Mouse (Mus musculus): ENCODE measurements around the gene Ntf3. TPM values are rescaled to one million over a fixed set of nuclear protein-coding genes. Genes with fewer than 3 reads are reported as not detected.

The Ntf3 gene
- polyA plus RNA-seq, 1 experiment from 2014 or later, result 16.9 TPM

GRCm38 (mm10) chr6:126100579-126100978, 66.1 kb downstream of the Ntf3 start:
- Histone ChIP-seq H3K9ac (no peak overlapping the region), H3K4me1 (peaks cover 18% of the 10 kb centered on the region), H3K27ac (no peak overlapping the region), H3K36me3 (peaks cover 8% of the 10 kb centered on the region; the same call in 1 of the 2 replicates), H3K9me3 (no peaks in the 10 kb centered on the region), H3K4me3 (no peak overlapping the region), H3K27me3 (no peaks in the 10 kb centered on the region), H3K4me2 (no peak overlapping the region)
- 97% methylated on average over 1 of the region's 1 CpGs for WGBS
- ATAC-seq (ENCODE audit: insufficient number of reproducible peaks, low FRiP score, low TSS enrichment, low read depth), result no peak

GRCm38 (mm10) chr6:126097471-126097870, 69.2 kb downstream of the Ntf3 start:
- Histone ChIP-seq H3K4me3 (no peak overlapping the region), H3K27me3 (no peaks in the 10 kb centered on the region), H3K36me3 (peaks cover 8% of the 10 kb centered on the region; the same call in 1 of the 2 replicates), H3K27ac (no peak overlapping the region), H3K4me2 (no peak overlapping the region), H3K4me1 (peaks cover 11% of the 10 kb centered on the region), H3K9ac (no peak overlapping the region), H3K9me3 (no peaks in the 10 kb centered on the region)
- WGBS, result 39% methylated on average over 5 of the region's 5 CpGs
- no peak for ATAC-seq (ENCODE audit: insufficient number of reproducible peaks, low FRiP score, low TSS enrichment, low read depth)

GRCm38 (mm10) chr6:126096085-126096484, 70.6 kb downstream of the Ntf3 start:
- H3K4me1 ChIP-seq, result peaks cover 13% of the 10 kb centered on the region
- WGBS, result 62% methylated on average over 13 of the region's 13 CpGs
- no peak for ATAC-seq (ENCODE audit: insufficient number of reproducible peaks, low FRiP score, low TSS enrichment, low read depth)

GRCm38 (mm10) chr6:126095041-126095440, 71.7 kb downstream of the Ntf3 start:
- H3K4me3 ChIP-seq, result no peak overlapping the region
- 70% methylated on average over 6 of the region's 6 CpGs for whole genome bisulfite sequencing
- H3K27me3 ChIP-seq, result no peaks in the 10 kb centered on the region
- ATAC-seq (ENCODE audit: insufficient number of reproducible peaks, low FRiP score, low TSS enrichment, low read depth), result no peak
- H3K4me2 ChIP-seq, result no peak overlapping the region
- H3K4me1 ChIP-seq, result peaks cover 13% of the 10 kb centered on the region
- no peak overlapping the region for H3K27ac ChIP-seq
- no peaks in the 10 kb centered on the region for H3K9me3 ChIP-seq
- H3K9ac ChIP-seq, result no peak overlapping the region
- H3K36me3 ChIP-seq, result peaks cover 2% of the 10 kb centered on the region; the same call in 1 of the 2 replicates

More at GRCm38 (mm10) chr6:126096085-126096484, 70.6 kb downstream of the Ntf3 start:
- Histone ChIP-seq H3K27me3 (no peaks in the 10 kb centered on the region), H3K4me2 (no peak overlapping the region), H3K9me3 (no peaks in the 10 kb centered on the region), H3K4me3 (no peak overlapping the region), H3K36me3 (peaks cover 8% of the 10 kb centered on the region; the same call in 1 of the 2 replicates), H3K9ac (no peak overlapping the region), H3K27ac (0 out of 2 replicates have a peak overlapping the region, but pooled peaks have one; percentile 7)

GRCm38 (mm10) chr6:126092026-126092425, 74.7 kb downstream of the Ntf3 start:
- Histone ChIP-seq H3K27ac (no peak overlapping the region), H3K4me3 (no peak overlapping the region), H3K9ac (no peak overlapping the region), H3K4me1 (peaks cover 13% of the 10 kb centered on the region), H3K4me2 (no peak overlapping the region), H3K27me3 (no peaks in the 10 kb centered on the region), H3K36me3 (no peaks in the 10 kb centered on the region), H3K9me3 (no peaks in the 10 kb centered on the region)
- 37% methylated on average over 5 of the region's 5 CpGs for WGBS
- ATAC-seq (ENCODE audit: insufficient number of reproducible peaks, low FRiP score, low TSS enrichment, low read depth), result no peak

DNA sequence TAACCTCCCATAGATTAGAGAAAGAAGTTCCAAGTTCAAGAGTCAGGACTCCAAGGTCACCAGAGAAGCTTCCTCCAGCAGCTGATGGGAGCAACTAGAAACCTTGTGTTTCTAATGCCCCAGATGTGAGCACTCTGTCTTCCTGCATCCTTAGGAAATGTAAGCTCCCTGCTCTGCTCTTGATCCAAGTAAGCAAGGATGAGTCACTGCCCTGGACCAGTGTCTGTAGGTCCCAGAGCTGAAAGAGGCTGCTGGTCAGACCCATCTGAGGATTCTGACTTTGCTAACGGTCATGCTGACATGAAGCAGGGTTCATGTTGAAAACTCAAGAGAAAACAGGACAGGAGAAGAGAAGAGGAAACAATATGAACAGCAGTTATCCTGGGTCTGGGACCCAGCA, 76.6 kb downstream of the Ntf3 start:
- no peaks in the 10 kb centered on the region for H3K36me3 ChIP-seq
- no peak overlapping the region for H3K4me3 ChIP-seq
- H3K27ac ChIP-seq, result no peak overlapping the region
- no peak overlapping the region for H3K9ac ChIP-seq
- ATAC-seq (ENCODE audit: insufficient number of reproducible peaks, low FRiP score, low TSS enrichment, low read depth), result no peak
- H3K4me2 ChIP-seq, result no peak overlapping the region
- H3K9me3 ChIP-seq, result no peaks in the 10 kb centered on the region
- H3K4me1 ChIP-seq, result peaks cover 8% of the 10 kb centered on the region; the same call in 1 of the 2 replicates
- H3K27me3 ChIP-seq, result no peaks in the 10 kb centered on the region
- 72% methylated on average over 1 of the region's 1 CpGs for WGBS

DNA sequence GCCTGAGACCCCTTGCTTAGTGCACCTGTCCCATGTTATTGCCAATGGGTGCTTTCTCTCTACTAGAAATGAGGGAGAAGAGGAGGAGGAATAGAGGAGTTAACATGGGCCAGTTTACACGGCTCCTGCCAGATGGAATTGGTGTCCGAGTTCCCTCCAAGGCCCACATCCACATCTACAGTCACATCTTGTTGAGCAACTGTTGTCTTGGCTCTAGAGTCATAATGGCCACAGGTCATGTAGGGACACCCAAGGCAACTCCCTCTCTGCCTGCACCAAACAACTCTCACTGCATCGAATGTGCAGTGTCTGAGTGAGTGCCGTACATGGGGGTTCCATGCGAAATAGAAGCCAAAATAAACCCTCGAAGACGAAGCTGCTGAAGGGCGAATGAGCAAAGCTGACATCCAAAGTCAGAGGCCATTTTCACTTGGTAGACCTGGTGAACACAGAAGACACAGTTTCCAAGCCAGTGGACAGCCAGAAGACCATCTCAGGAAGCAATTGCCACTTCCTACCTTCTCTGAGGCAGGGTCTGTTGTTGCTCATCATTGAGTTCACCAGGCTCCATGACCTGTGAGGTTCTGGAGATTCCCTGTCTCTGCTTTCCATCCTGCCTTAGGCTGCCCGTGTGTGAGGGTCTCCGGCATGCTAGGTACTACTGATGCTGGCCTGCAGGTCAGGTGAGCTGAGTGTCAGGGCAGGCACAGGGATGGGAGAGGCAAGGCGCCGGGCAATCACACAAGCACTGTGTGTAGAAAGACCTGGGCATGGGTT, 78.0 kb downstream of the Ntf3 start:
- ATAC-seq (ENCODE audit: insufficient number of reproducible peaks, low FRiP score, low TSS enrichment, low read depth), result no peak
- no peak overlapping the region for H3K27ac ChIP-seq
- no peaks in the 10 kb centered on the region for H3K36me3 ChIP-seq
- H3K9me3 ChIP-seq, result no peaks in the 10 kb centered on the region
- no peak overlapping the region for H3K4me2 ChIP-seq
- no peaks in the 10 kb centered on the region for H3K27me3 ChIP-seq
- 87% methylated on average over 12 of the region's 12 CpGs for WGBS
- H3K4me1 ChIP-seq, result peaks cover 8% of the 10 kb centered on the region; the same call in 1 of the 2 replicates
- no peak overlapping the region for H3K9ac ChIP-seq
- no peak overlapping the region for H3K4me3 ChIP-seq

GRCm38 (mm10) chr6:126086321-126086950, 80.3 kb downstream of the Ntf3 start:
- Histone ChIP-seq H3K27ac (no peak overlapping the region), H3K9ac (no peak overlapping the region), H3K4me3 (no peak overlapping the region), H3K36me3 (no peaks in the 10 kb centered on the region), H3K9me3 (no peaks in the 10 kb centered on the region), H3K4me2 (no peak overlapping the region), H3K27me3 (no peaks in the 10 kb centered on the region), H3K4me1 (peaks cover 6% of the 10 kb centered on the region; the same call in 1 of the 2 replicates)
- WGBS, result 36% methylated on average over 3 of the region's 3 CpGs
- peak; percentile 61; the same call in 1 of the 2 replicates for ATAC-seq (ENCODE audit: insufficient number of reproducible peaks, low FRiP score, low TSS enrichment, low read depth)

DNA sequence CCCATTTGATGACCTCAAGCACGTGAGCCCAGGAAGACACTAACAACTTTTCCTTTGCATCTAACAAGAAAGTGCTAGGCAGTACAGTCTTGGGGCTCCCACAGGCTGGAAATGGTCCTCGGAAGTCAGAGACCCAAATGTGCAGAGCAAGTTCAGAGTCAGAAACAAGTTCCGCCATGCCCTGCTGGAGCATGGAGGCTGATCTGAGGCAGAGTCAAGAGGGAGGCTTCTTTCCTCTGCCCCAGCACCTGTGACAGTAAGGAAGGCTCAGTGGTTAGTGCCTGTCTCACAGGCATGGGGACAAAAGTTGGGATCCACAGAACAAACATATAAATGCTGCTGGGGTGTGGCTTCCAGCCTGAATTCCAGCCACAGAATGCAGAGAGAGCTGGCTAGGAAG, 86.2 kb downstream of the Ntf3 start:
- H3K4me2 ChIP-seq, result no peak overlapping the region
- H3K27me3 ChIP-seq, result no peaks in the 10 kb centered on the region
- no peak overlapping the region for H3K4me3 ChIP-seq
- no peak overlapping the region for H3K9ac ChIP-seq
- no peak for ATAC-seq (ENCODE audit: insufficient number of reproducible peaks, low FRiP score, low TSS enrichment, low read depth)
- WGBS, result 82% methylated on average over 3 of the region's 3 CpGs
- H3K36me3 ChIP-seq, result no peaks in the 10 kb centered on the region
- H3K9me3 ChIP-seq, result no peaks in the 10 kb centered on the region
- no peak overlapping the region for H3K27ac ChIP-seq
- H3K4me1 ChIP-seq, result no peaks in the 10 kb centered on the region

DNA sequence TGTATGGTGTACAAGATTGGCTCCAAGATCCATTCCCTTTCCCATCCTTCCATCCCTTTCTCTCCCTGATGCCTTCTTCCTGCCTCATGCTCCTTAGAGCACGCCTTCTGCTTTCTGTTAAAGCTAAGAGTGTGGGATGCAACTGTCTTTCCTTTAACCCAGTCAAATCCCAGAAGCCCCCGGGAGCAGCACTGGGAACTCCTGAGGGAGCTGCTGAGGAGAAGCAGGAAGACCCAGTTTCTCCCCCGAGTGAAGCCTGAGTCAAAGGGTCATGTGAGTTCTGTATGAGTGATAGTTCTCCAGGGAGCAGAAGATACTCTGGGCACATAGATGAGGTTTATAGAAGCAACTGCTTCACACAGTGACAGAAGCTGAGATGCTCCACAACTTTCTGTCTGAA, 109.0 kb downstream of the Ntf3 start:
- Histone ChIP-seq H3K27me3 (no peaks in the 10 kb centered on the region), H3K4me3 (no peak overlapping the region), H3K27ac (no peak overlapping the region), H3K4me1 (no peaks in the 10 kb centered on the region), H3K9me3 (no peaks in the 10 kb centered on the region), H3K4me2 (no peak overlapping the region), H3K36me3 (no peaks in the 10 kb centered on the region), H3K9ac (no peak overlapping the region)
- 63% methylated on average over 3 of the region's 3 CpGs for WGBS
- no peak for ATAC-seq (ENCODE audit: insufficient number of reproducible peaks, low FRiP score, low TSS enrichment, low read depth)

DNA sequence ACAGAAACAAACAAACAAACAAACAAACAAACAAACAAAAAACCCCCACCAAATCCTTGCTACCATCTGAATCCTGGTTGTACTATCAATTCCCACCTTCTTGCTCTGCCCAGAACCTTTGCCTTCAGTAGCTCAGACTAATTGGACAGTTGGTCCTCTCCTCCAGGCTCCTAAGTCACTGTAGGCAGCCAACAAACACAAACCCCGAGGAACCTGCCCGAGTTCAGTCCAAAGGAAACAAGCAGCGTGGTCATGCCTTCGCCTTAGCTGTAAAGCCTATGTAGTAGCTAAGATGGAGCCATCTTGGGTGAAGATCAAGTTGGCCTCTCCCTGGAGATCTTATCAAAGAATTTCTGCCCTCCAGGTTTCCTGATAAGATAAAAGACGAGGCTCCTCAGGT, 113.6 kb downstream of the Ntf3 start:
- no peaks in the 10 kb centered on the region for H3K27me3 ChIP-seq
- H3K36me3 ChIP-seq, result no peaks in the 10 kb centered on the region
- H3K9me3 ChIP-seq, result no peaks in the 10 kb centered on the region
- no peak for ATAC-seq (ENCODE audit: insufficient number of reproducible peaks, low FRiP score, low TSS enrichment, low read depth)
- no peak overlapping the region for H3K9ac ChIP-seq
- no peak overlapping the region for H3K27ac ChIP-seq
- no peak overlapping the region for H3K4me2 ChIP-seq
- no peak overlapping the region for H3K4me3 ChIP-seq
- H3K4me1 ChIP-seq, result no peaks in the 10 kb centered on the region
- WGBS, result 76% methylated on average over 5 of the region's 5 CpGs

Measured in limb, embryonic 15.5 days (tissue).